Mouse (Mus musculus) ES-E14 (cell line): ENCODE results near the gene Birc6.

Experiments used
- CHD2 ChIP-seq: IDR thresholded peaks from 2 replicates; pipeline ENCODE4 v1.6.1; 2014; ENCODE audit warnings: mild to moderate bottlenecking, low read depth, low read length, inconsistent platforms
- MAFK ChIP-seq: IDR thresholded peaks from 2 replicates; pipeline ENCODE4 v1.6.1; 2014; ENCODE audit warnings: mild to moderate bottlenecking, low read depth, low read length, inconsistent platforms; ENCODE audit not compliant: insufficient read depth
- ZC3H11A ChIP-seq: IDR thresholded peaks from 2 replicates; pipeline ENCODE4 v1.6.1; 2012; ENCODE audit warnings: low read depth, mild to moderate bottlenecking, inconsistent platforms, low read length, borderline replicate concordance
- ZNF384 ChIP-seq: IDR thresholded peaks from 2 replicates; pipeline ENCODE4 v1.6.1; 2012; ENCODE audit warnings: low read depth, low read length, inconsistent platforms

GRCm38 (mm10) chr17:74570585-74570984, 42.5 kb downstream of the Birc6 start:
- no peak for TF ChIP-seq ZNF384
- TF ChIP-seq ZC3H11A = no peak
- no peak for TF ChIP-seq CHD2
- no peak for TF ChIP-seq MAFK
